Mouse (Mus musculus) right cerebral cortex, postnatal 4 days (tissue): ENCODE results near the gene Gm17720.

Source experiments
- DNase-seq: peaks from one replicate; pipeline ENCODE4 v3.0.0-alpha.2; 2022

The Gm17720 gene

DNA sequence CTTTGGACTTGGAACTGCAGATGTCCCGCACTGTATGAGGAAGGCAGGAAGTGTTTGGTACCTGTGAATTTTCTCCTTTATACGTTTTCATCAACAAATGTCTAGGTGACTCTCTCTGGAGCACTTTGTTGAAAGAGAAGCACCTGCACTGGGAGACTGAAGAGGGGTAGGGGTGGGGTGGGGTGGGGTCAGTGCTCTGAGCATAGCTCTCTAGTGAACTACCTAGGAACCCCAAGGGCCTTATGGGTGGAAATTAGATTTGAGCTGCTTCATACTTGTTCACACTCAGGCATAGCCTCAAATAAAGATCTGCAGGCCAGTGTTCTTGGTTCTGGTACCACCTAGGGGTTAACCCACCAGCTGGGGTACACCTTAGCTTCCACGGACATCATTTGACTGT lies at the start of gene Gm17720:
Gm17720 (minus strand) TSS at position 101 of the 400 bp plus-strand sequence.
- DNase-seq = no peak

GRCm38 (mm10) chr8:110145538-110145937 lies 43.0 kb upstream of the Gm17720 start:
- peak; percentile 67 for DNase-seq

- no peak for DNase-seq
These were observed 38.2 kb upstream of the Gm17720 start for GRCm38 (mm10) chr8:110140770-110141169.

DNA sequence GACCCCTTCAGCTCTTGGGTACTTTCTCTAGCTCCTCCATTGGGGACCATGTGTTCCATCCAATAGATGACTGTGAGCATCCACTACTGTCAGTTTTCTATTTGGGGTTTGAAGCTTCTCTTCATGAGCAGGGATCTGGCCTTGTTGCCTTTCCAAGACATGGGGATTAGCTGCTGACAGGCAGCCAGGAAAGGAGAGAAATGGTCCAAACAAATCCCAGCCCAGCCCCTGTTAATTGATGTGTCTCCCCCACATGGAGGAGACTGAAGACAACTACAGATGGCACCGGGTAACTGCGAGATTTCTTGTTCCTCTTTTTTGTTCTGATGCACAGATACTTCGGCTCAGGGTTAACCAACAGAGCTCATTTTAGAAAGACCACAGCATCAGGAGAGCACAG lies 37.6 kb upstream of the Gm17720 start:
- no peak for DNase-seq

- no peak for DNase-seq
These were observed 33.0 kb upstream of the Gm17720 start for GRCm38 (mm10) chr8:110135515-110135914.

DNA sequence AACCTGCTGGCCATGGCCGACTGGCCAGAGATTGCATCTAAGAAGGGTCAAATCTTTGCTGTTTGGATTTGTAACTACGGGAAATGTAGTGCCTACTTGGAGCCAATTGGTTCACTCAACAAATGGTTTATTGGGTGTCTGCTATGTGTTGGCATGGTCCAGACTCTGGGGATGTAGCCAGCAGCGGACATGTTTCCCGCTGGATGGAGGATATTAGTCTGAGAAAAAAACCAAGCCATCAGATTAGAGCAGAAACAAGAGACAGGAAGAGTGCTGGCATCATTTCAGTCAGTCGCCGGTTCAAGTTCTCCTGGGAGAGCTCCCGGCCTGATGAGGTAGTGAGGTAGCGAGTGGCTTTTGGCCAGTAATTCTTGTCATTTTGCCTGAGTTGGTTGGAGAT lies 31.7 kb upstream of the Gm17720 start:
- DNase-seq = no peak

DNA sequence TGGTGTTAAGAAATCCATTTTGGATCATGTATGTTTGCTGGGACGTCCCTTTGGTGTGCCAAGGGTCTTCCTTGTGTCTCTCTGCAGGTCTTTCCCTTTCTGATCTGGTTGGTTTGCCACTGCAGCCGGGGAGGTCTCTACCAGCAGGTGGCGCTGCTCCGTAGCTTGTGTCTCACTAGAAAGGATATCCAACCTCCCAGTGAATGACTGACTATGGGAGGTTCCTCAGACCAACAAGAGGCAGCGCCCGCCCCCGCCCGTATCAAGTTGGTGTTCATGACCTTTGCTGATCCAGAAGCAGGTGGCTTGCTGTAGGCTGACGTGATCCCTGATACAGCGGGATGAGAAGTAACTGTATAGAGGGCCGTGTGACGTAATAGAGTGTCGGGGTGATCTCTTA lies 28.0 kb upstream of the Gm17720 start:
- peak; percentile 91 for DNase-seq

GRCm38 (mm10) chr8:110119715-110120114 lies 17.2 kb upstream of the Gm17720 start:
- peak; percentile 36 for DNase-seq

GRCm38 (mm10) chr8:110101676-110102075 lies 877 bp downstream of the Gm17720 start:
- no peak for DNase-seq

- no peak for DNase-seq
These were observed 1.6 kb downstream of the Gm17720 start, which contains the start of gene Gm21964 for GRCm38 (mm10) chr8:110100907-110101306. TSS of gene Gm21964 (plus strand) at chr8:110101207.

- no peak for DNase-seq
These were observed 10.7 kb downstream of the Gm17720 start for GRCm38 (mm10) chr8:110091869-110092268.

GRCm38 (mm10) chr8:110082416-110083105 lies 20.0 kb downstream of the Gm17720 start:
- DNase-seq = no peak

DNA sequence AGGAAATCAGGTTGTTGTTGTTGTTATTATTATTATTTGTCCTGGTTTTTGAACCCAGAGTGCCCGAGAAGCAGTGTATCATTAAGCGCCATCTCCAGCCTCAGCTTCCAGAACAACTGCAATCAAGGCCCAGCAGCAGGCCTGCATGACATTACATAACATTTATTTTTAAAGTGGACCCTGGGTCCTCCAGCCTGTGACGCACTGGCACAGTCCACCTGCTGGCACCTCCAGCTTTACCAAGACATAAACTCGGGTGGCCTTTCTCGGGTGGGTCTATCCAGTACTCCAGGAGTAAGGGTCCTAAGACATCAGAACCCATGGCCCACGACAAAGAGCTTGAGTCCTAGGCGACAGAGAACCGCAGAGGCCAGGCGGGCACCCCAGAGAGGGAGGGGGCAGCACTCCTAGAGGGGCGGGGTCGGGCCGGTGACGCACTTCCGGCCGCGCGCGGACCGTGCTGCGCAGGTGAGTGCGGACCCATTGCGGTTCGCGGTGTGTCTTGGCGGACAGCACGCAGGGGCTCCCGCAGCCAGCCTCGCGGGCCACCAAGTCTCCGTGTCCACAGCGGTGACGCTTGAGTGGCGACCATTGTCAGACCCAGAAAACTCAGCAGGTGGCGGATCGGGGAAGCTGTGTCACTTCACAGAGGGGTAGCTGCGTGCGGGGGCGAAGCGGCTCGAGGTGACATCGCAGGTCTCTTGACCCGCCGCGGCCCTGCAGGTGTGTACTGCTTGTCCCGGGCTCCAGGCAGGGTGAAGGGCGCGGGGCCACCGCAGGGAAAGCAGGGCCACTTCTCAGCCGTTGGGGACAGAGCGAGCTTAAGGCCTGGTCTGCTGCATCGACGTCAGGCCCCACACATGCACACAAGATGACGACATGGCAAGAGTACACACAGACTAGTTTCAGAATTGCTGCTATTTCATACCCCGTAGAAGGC lies 23.0 kb downstream of the Gm17720 start, which contains the start of gene Zfp612:
Zfp612 (plus strand) TSS at position 465 of the 940 bp plus-strand sequence.
- DNase-seq = peak; percentile 66

DNA sequence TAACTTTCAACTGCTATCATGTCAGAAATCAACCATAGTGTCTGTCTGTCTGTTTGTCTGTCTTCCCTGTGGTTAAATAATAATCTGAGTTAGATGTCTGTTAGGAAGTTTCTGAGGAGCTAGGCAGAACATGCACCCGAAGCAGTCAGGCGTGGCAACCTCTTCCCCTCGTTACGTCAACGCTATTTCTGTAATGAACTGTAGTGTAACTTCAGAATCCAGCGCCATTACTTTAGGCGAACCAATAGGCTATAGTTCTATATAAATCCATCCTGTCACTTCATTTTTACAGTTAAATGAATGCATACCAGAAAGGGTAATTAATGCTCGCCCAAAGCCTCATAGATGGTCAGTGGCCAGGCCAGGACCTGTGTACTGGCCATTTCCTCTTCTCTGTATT lies 28.1 kb downstream of the Gm17720 start:
- DNase-seq = no peak

- DNase-seq = peak; percentile 72
These were observed 31.0 kb downstream of the Gm17720 start for GRCm38 (mm10) chr8:110071600-110071999.

DNA sequence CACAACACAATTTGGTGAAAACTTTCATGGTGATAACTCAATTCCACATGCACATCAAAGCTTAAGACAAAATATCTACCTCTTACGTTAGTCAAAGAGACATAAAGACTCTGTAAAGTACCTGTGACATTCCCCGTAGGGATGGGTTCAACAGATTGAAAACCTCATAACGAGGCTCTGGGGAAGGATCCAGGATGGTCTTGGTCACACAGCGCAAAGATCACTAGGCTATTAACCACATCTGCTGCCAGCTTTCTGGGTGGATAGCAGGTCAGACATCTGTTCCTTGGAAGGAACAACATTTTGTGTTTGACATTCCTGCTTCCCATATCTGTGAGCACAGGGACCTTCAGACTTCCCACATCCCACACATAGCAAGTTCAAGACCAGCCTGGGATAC lies 32.8 kb downstream of the Gm17720 start:
- no peak for DNase-seq

DNA sequence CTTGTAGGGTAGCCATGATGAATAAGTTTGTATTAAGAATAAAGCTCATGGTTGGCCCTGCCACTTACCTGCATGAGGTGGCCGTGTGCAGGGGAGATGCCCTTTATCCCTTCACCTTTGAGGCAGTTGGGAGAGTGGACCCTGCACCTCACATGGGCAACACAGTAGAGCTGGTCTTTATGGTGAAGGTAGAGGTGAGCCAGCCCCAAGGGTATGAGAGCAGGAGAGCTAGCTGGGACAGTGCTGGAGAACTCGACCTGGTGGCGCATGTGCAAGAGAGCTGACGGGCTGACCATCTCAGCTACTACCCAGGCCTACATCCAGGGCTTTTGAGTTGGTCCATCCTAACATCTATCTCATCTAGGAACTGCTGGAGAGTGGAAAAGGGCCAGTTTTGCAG lies 36.9 kb downstream of the Gm17720 start:
- no peak for DNase-seq

- DNase-seq = no peak
These were observed 37.8 kb downstream of the Gm17720 start for GRCm38 (mm10) chr8:110064606-110065365.

DNA sequence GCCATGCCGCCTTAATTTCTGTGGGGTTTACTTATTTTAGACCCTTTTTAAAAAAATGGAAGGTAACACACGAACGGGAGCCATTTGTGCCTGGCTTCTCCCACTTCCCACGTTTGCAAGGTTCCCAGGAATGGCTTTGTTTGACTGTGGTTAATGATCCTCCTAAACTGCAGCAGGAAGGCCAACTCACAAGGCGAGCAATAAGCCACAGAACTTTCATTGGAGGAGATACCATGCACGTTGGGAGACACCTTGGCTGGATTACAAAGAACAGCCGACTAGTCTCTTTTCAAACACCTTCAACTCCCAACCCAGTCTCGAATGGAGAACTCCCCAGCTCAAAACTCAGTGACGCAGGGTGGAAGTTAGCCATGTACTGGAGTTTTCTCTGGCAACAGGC lies 38.4 kb downstream of the Gm17720 start:
- no peak for DNase-seq

DNA sequence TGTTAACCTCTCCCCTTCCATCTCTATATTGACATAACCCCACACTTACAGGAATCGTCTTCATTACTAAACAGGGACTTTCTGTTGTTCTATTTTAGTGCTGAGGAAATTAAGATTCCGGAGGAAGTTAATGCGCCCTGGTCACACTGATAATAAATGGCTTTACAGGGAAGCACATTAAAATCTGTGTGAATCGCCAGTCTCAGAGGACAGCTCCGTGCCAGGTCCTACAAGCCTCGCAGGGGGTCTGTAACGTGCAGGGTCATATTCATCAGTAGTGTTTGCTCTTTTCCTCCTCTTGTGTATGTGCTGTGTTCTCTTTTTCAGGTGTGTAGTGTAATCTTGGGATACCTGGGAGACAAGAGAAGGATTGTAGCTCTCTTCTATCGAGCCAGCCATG lies 44.3 kb downstream of the Gm17720 start:
- no peak for DNase-seq

DNA sequence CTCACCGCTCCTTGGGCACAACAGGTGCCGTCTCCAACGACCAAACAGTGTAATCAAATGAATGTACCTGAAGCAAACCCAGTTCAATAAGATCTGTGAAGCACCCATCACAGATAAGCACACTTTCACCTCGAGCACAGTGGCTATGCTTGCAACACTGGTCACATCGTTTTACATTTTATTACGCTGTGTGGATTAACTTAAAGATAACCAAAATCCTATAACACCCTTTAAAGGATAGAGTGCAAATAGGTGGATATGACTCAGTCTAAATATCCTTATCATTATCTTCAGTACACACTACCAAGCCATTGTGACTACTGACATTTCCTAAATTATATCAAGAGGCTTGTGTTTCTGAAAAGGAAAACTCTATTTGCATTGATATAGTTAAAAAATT lies 51.3 kb downstream of the Gm17720 start:
- no peak for DNase-seq

DNA sequence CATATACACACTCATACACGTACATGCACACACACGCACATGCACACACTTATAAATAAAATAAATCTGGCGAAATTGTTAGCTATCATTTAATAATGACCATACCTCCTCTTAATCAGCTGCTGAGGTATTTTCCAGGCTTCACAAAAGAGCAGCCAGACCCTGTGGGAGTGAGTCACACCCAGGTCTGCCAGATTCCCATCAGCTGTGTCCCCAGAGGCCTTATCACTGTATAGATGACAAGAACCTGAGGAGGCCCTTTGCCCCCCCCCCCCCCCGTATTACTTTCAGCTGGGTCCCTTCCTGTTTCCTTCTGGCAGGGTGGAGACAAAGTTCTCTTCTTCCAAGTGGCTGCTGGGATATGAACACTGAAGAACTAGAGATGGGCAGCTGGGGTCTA lies 62.0 kb downstream of the Gm17720 start:
- DNase-seq = no peak

DNA sequence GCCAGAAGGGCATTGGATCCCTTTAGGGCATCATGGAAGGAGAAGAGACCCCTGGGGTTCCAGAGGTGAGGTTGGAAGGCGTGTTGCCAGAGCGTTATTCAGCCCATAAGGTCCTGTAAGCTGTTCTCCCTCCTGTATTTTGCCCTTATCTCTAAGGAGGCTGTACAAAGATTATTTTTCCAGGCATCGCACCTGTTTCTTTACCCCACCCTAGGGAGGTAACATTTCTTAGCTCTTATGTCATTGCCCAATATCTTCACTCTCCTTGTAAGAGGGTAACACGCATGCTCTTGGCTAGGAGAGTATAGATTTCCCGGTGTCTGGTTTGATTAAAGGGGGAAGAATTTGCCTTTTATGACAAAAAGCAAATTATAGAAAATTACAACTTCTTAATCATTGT lies 62.9 kb downstream of the Gm17720 start, which contains the start of gene Chst4:
Chst4 (minus strand) TSS at position 82 of the 400 bp plus-strand sequence.
- DNase-seq = no peak
